Mouse (Mus musculus): Measurements from ENCODE around the gene Uck1.

Gene Uck1

DNA sequence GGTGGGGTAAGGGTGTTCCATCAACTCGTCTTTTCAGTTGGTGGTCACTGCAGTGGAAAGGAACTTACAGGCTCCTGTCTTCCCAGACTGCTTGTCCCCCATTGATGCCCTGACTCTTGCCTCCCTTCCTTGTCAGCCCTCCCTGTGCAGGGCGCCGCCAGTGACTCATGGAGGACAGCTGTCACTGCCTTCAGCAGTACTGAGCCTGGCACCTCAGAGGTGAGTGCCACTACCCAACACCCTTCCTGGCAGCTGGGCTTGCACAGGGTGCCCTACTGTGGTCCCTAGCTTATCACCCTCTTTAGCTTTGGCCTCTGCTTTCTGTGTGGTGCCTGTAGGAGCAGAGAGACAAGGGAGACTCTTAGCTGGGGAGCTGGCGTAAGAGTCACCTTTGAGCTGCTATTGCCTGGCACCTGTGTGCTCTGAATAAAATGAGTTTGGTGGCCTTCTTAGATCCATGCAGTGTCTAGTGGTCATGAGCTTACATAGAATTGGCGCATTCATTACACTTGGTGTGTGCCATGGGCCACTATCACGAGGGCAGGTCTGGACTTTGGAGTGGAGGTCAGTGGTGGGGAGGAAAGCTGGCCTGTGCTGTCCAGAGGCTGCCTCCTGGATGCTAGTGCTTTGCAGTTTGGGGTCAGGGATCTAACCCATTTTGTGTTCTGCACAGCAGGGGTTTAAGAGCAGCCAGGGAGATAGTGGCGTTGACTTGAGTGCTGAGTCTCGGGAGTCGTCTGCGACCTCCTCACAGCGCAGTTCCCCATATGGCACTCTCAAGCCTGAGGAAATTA, 41.2 kb downstream of the Uck1 start:
- no peak for DNase-seq

- no peak for DNase-seq
Observed at GRCm38 (mm10) chr2:32218113-32218512, 41.8 kb downstream of the Uck1 start.

- DNase-seq, result no peak
Observed at GRCm38 (mm10) chr2:32217656-32218055, 42.3 kb downstream of the Uck1 start.

DNA sequence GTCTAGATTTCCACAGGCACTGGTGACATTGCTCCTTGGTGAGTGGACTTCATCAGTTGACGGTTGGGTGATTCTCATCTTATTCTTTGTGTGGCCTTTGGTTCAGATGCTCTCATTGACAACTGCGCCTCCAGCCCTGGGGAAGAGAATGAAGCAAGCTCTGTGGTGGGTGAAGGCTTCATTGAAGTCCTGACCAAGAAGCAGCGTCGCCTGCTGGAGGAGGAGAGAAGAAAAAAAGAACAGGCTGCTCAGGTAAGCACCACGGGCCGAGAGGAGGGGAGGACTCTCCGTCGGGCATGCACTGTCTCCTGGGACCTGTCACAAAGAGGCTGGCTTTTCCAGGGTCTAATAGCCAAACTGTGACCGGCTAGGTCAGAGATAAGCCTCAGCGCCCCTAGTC, 43.5 kb downstream of the Uck1 start:
- no peak for DNase-seq

DNA sequence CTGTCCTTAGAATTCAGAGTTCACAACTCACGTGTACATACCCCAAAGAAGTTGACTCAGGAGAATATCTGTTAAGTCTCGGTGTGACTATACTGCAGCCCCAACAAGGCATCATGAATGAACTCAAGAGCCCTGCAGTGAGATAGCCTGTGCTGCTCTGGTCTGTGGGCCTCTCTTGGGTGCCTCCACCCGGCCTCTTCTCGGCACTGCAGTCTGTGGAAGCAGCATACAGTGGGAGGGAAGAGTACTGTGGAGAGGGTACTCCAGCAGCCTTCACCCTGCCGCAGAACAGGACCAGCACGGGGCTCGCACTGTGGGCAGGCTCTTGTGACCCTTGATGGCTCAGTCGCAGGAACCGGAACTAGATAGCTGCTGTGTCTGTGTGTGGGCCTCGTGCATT, 44.4 kb downstream of the Uck1 start:
- no peak for DNase-seq

DNA sequence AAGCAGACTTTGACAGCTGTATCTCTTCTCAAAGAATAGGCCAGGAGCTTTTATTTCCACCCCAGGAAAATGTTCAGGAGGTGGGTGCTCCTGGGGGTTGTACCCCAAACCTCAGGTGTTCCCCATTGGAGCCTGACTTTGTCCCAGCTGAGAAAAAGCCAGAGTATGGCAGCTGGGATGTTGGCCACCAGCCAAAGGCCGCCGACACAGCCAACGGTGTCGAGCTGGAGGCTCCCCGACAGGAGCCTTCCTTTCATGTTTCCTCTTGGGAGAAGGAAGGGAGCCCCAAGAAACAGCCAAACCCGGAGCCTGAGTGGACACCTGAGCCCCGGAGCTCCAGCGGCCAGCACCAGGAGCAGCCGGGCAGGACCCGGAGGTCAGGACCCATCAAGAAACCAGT, 47.0 kb downstream of the Uck1 start:
- no peak for DNase-seq

GRCm38 (mm10) chr2:32211689-32212088, 48.3 kb downstream of the Uck1 start:
- DNase-seq, result no peak

GRCm38 (mm10) chr2:32207682-32208081, 52.3 kb downstream of the Uck1 start:
- no peak for DNase-seq

Measured in thymus, postnatal 25 days (tissue).